Mouse (Mus musculus) liver, embryonic 14.5 days (tissue): Measurements from ENCODE around the gene Prn.

Source experiments
- CTCF ChIP-seq: IDR thresholded peaks from 2 replicates; pipeline ENCODE4 v1.5.1; 2016; ENCODE audit warnings: antibody characterized with exemption, low read depth, control low read depth
- EP300 ChIP-seq: IDR thresholded peaks from 2 replicates; pipeline ENCODE4 v1.6.1; 2016; ENCODE audit warnings: antibody characterized with exemption, low read depth

GRCm38 (mm10) chr2:131941501-131941900 is 31.7 kb downstream of the Prn start:
- TF ChIP-seq EP300: no peak
- TF ChIP-seq CTCF: no peak
